Mouse (Mus musculus) heart, postnatal 0 days (tissue): ENCODE measurements at regions not wholly inside any gene's neighbourhood (a gene's known extent, or its start where the extent isn't known, plus 50 kb on each side); places are given as distances from the start of the nearest gene placed in this dataset.

Experiments
- CTCF ChIP-seq: IDR thresholded peaks from 2 replicates; pipeline ENCODE4 v1.5.1; 2016; ENCODE audit warnings: antibody characterized with exemption, control low read depth, low read depth
- EP300 ChIP-seq: IDR thresholded peaks from 2 replicates; pipeline ENCODE4 v1.6.1; 2016; ENCODE audit warnings: antibody characterized with exemption, low read depth

DNA sequence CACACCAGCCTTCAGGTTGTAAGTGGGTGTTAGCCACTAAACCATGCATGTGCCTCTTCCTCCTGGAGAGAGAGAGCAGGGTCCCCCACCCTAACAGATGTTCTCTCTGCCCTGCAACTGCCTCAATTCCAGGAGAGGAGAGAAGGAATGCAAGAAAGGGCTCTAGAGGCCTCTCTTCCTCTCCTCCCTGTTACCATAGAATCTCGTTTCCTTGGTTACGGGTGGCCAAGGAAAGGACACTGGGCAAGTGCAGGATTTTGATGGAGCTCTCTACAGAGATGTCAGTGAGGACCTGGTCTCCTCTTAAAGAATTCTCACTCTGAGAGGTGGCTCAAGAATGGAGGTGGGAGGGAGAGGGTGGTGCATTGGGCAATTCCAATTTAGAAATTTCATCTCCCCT is 275.4 kb upstream of the N4bp1 start:
- TF ChIP-seq CTCF (no peak), EP300 (no peak)
